Mouse (Mus musculus) cortical plate, adult 2 months (tissue): ENCODE results near the gene Phf21a.

Experiments used
- CTCF ChIP-seq: fragments of 200-500 bp; IDR thresholded peaks from 2 replicates; pipeline ENCODE4 v1.5.1; 2011; ENCODE audit warnings: mild to moderate bottlenecking, control low read depth, low read length; ENCODE audit not compliant: insufficient read depth; ENCODE audit errors: extremely low read depth
- POLR2A ChIP-seq: fragments of 200-500 bp; IDR thresholded peaks from 2 replicates; pipeline ENCODE4 v1.6.1; 2011; ENCODE audit warnings: mild to moderate bottlenecking, low read length, control low read depth; ENCODE audit not compliant: insufficient read depth; ENCODE audit errors: extremely low read depth

DNA sequence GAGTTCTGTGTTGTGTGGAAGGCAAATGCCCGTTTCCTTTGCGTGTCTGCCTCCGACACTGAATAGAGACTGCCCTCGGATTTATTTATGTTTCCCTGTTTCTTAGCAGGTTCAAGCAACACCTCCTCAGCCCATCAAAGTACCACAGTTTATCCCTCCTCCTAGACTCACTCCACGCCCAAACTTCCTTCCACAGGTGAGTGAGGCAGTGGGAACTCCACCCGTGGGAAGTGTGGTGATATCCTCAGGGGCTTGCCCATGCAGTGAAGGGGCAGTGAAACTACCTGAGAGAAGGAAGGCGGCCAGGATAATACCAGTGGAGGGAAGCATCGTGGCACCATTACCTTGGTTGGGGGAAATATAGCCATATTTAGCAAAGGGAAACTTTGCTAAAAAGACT lies 235.3 kb downstream of the Phf21a start:
- no peak for TF ChIP-seq POLR2A
- no peak for TF ChIP-seq CTCF
